Mouse (Mus musculus) heart, adult 18-20 months (tissue): Measurements from ENCODE around the gene Rasip1. TPM values are rescaled to one million over a fixed set of nuclear protein-coding genes. Genes with fewer than 3 reads are reported as not detected.

Source experiments
- DNase-seq, 2 experiments: peaks; one replicate each; pipeline ENCODE4 v3.0.0; 2021 to 2022; ENCODE audit warnings: mixed read lengths in 1 of 2
- long read RNA-seq, 2 experiments: library from polyadenylated mRNA; stranded (forward); transcript quantifications; one replicate each; pipeline ENCODE4 v2.0.0; 2021
- total RNA-seq, 2 experiments: library from RNA; stranded (reverse); gene quantifications; 2 replicates each; pipeline ENCODE4 v1.2.3; 2021

Gene Rasip1
- 10 to 100 TPM; 21.6 to 26.8 TPM for total RNA-seq
- long read RNA-seq, experiment 1, transcript Rasip1-201 (12 exons, 3,202 nt): major isoform, 23 of 39 reads
- long read RNA-seq, experiment 1, partial matches to known transcripts: 16 of 39 reads
- long read RNA-seq, experiment 1, other reads (novel, unspliced or antisense): 0 of 39 reads
- long read RNA-seq, experiment 2, transcript Rasip1-201 (12 exons, 3,202 nt): major isoform, 15 of 20 reads
- long read RNA-seq, experiment 2, partial matches to known transcripts: 4 of 20 reads
- long read RNA-seq, experiment 2, other reads (novel, unspliced or antisense): 1 of 20 reads

DNA sequence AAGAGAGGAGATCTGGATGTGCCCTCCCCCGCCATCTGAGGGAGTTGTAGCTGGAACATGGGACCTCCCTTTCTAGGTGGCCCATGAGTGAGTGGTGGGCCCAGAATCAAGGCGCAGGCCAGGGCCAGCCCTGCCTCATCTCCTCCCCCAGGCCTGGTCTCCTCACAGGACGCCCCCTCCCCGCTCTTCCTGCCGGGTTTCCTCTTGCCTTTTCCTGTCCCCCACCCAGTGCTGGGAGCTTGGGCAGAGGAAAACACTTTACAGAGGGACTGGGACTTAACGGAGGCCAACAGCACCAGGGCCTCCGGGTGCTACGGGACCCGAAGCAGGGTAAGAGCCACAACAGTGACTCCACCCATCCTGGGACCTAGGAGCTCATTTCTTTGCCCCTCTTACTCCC is at the start of gene Rasip1:
Gene Rasip1, plus strand, starts transcription at position 228 of the 400 bp plus-strand sequence.
- peak; percentile 68 to 87 for DNase-seq

DNA sequence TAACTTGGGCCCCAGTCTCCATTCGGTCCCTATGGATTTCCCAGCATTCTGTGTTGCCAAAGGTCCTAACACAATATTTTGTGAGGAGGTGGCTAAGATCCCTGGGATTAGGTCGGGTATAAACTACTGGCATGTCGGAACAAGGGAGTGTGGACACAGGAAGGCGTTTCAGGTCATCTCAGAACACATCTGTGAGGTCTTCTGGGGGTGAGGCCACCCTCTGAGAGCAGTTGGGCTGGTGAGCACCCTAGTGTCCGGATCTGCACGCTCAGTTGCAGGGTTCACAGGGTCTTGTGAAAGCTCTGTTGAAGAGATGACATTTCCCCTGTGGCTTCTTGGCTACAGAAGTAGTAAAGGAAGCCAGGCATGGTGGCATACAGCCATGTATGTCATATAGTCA is 41.4 kb upstream of the Rasip1 start:
- no peak for DNase-seq

DNA sequence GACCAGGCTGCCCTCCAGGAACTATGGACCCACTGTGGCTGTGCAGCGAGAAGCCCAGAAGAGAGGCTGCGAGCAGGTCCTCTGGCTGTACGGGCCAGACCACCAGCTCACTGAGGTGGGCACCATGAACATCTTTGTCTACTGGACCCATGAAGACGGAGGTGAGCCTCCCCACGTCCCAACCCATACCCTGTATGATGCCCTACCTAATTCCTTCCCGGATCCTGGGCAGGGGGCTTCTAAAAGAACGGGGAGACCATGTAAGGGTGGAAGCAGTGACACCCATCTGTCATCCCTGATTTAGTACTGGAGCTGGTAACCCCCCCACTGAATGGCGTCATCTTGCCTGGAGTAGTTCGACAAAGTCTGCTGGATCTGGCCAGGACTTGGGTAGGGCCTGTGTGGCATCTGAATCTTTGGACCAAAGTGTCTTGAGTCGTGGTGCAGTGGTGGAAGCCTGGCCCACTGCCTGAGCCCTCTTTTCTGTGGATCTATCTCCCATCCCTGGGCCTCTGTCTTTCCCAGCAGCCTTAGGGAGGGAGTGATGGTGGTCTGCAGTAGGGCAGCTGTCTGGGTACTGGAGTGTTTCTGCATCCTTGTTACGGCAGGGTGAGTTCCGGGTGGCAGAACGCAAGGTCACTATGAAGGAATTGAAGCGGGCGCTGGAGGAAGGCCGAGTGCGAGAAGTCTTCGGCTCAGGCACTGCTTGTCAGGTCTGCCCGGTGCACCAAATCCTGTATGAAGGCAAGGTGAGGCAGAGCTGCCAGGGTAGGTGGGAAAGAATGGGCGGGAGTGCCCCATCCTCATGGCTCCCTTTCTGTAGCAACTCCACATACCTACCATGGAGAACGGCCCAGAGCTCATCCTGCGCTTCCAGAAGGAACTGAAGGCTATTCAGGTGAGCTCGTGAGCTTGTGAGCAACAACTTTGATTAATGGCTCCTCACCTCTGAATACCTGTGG is 39.4 kb upstream of the Rasip1 start:
- DNase-seq: no peak

DNA sequence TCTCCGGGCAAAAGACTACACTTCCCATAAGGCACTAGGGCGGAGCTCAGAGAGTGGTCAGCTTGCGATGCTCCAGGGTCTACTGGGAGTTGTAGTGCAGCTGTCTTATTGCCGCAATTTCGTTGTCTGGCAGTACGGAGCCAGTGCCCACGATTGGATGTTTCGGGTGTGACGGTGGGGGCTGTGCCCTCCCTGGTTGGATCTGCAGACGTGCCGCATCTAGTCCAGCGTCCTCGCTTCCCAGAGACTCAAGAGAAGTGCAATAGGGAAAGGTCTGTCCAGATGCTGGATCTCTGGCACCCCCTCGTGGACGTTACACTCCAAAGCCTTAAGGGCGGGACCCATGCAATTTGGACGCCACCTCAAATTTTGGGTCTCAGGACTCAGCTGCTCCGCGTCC is 38.1 kb upstream of the Rasip1 start:
- peak; percentile 96 to 98 for DNase-seq

DNA sequence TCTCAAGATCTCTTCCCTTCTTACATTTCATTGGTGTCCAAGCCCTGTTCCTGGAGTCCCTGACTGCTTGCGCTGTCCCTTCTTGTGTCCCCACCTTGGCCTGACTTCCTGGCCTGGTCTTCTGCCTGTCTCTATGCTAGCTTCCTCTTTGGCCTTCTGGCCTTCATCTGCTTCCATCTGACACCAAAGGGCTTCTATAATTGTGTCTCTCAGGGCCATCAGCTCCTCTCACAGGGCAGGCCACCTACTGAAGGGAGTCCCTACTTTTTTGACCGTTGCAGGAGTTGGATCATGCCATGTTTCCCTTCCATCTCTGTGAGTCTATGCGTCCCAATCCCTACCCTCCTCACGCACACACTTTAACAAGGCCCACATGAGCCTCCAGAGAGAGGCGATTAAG is 37.4 kb upstream of the Rasip1 start:
- no peak for DNase-seq

DNA sequence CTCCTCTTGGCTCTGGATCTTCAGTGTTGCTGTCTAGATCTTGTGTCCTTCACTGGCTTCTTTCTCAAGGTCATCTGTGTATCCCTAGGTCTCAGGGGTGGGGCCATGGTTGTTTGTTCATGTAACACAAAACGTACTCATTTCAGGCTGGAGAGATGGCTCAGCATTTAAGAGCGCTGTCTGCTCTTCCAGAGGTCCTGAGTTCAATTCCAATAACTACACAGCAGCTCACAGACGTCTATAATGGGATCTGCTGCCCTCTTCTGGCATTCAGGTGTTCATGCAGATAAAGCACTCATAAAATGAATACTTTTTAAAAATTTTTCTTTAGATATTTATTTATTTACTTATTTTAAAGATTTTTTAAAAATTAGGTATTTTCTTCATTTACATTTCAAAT is 36.4 kb upstream of the Rasip1 start:
- peak in 1 of 2 experiments; percentile 26 for DNase-seq

DNA sequence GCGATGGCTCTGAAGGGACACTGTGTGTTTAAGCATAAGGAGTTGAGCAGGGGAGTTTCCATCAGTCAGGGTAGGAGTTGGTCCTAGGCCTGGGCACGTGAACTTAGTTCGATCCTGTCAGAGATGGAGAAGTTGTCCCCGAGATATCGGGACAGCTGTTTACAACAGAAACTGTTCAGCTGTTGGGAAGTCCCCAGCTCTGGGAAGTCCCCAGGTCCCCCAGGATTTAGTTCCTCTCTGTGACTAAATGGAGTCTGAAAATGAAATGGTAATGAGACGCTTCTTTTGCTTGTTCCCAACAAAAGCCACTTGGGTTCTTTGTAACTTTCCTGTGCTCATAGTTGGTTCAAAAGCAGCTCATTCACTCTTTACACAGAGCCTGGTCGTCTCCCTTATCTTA is 35.4 kb upstream of the Rasip1 start:
- DNase-seq: peak in 1 of 2 experiments; percentile 54

DNA sequence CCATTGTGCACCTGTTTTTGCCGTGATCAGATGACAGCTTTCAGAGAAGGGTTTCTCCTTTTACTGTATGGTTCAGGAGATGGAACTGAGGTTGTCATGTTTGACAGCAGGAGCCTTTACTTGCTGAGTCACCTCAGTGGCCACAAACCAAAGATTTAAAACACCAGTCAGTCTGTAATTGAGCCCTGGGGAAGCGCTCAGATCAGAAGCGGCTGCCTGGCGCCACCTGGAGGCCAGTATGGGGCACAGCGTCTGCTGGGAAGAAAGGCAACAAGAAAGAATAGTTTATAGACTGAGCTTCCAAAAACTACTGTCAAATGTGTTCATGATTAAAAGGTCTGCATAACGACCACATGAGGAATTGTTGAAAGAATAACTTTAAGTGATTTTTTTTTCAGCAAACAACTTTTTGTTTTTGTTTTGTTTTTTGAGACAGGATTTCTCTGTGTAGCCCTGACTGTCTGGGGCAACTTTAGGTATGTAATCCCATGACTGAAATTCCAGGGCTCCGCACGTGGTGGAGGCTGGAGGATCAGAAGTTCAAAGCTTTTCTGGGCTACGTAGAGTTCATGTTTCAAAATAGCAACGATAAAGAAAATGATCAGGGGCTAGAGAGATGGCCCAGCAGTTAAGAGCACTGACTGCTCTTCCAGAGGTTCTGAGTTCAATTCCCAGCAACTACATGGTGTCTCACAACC is 34.0 kb upstream of the Rasip1 start:
- DNase-seq: peak; percentile 79 to 84

DNA sequence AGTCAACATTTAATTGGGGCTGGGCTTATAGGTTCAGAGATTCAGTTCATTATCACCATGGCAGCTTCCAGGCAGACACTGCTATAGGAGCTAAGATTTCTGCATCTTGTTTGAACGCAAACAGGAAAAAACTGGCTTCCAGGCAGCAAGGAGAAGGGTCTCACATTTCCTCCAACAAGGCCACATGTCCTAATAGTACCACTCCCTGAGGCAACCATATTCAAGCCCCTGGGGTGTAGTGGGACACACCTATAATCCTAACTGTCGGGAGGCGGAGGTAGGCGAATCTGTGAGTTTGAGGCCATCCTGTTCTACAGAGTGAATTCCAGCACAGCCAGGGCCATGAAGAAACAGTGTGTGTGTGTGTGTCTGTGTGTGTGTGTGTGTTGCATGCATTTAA is 32.1 kb upstream of the Rasip1 start:
- no peak for DNase-seq

DNA sequence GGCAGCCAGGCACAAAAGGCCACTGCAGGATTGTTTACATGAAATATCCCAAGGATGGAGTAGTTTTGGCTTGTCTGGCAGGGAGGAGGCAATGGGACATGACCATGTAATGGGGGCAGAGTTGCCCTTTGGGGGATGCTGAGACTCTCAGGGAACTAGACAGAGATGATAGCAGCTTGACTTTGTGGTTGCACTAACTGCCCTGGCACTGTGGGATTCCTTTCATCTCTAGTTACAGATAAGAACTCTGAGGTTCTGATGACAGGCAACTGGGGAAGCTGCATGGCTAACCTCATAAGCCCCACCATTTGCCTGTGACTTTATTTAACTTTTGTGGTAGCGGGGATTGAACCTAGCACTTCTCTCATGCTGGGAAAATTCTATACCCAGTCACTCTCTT is 31.2 kb upstream of the Rasip1 start:
- no peak for DNase-seq

DNA sequence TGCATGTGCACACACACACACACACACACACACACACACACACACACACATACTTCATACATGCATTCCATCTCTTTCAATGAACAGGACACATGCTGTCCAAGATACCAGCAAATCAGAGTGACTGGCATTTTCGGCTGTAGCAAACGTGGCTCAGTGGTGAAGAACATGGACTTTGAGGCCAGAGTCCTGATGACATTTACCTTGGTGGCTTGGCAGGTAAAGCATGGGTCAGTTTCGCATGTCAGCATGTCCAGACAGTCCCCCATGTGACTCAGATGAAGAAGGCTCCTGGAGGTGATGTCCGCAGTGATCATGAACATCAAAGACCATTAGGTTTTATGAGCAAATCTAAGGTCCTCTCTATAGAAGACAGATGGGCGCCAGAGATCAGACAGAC is 30.3 kb upstream of the Rasip1 start:
- no peak for DNase-seq

DNA sequence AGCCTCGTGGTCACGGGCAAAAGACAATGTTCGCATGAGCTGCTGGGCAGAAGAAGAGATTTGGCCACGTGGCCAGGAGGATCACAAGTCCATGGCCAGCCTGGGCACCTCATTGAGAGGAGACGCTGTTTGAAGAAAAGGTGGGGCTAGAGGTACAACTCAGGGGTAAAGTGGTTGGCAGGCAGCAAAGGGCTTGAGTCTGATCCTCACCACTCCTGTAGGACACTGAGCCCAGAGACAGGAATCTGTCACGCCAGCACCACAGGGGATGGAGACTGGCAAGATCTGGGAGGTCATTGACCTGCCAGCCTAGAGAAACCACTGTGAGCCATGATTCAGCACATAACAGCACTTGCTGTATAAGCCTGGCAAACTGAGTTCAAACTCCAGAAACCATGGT is 29.8 kb upstream of the Rasip1 start:
- no peak for DNase-seq

DNA sequence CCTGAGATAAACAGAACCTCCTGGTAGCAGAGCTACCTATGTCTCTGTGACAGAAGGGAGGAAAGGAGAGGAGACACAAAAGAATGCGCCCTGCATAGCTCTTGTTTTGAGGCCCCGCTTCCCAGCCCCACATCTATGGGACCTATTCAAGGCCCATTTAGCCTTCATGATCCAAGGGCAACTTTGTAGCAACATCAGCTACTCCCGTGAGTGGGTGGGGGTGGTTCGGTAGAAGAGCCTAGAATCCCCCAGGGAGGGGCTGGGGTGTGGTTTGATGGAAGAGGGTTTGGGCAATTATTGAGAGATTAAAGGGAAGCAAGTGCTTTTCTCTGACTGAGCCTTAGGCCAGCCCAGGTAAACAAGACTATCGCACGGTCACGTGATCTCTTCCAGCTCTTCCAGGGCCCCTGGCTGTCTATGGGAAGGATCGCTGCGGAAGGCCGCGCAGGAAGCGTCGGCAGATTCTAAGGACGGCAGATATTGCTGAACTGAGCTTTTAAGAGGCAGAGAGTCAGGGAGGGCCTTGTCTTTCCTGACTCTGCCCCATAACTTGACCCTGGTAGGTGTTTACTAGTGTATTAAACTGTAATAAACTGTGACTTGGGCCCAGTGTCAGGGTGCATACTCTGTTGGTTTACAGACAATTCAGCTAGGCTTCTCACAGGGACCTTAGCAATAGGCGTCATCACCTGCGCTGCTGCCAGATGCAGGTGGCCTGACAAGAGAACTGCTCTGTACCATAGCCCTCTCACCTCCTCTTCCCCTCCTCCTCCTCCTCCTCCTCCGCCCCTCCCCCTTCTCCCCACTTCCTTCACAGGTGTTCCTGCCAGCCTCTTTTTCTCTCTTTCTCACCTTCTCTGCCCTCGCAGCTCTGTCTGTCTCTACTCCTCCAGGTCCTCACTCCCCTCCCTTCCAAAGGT is 28.1 kb upstream of the Rasip1 start:
- DNase-seq: no peak

DNA sequence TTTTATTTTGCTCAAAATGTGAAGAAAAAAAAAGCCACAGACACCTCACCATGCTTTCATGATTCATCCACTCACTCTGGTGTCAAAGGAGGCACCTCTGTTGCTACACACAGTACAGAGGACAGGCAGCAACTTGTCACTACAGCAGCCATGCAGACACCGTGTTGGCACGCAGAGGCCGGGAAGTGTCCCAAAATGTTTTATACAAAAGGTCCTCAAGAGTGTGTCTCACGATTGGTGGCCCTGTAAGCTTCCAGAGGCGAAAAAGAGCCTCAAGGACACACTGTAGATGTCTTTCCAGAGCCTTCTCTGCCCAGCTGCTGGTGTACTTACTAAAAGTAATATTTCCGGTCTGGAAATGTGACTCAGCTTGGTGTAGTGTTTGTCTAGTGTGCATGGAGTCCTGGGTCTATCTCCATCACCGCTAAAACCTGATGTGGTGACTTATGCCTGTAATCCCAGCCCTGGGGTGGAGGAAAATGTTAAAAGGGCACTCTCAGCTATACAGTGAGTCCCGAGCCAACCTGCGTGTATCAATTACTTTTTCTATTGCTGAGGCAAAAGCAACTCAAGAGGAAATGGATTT is 21.5 kb upstream of the Rasip1 start:
- no peak for DNase-seq

DNA sequence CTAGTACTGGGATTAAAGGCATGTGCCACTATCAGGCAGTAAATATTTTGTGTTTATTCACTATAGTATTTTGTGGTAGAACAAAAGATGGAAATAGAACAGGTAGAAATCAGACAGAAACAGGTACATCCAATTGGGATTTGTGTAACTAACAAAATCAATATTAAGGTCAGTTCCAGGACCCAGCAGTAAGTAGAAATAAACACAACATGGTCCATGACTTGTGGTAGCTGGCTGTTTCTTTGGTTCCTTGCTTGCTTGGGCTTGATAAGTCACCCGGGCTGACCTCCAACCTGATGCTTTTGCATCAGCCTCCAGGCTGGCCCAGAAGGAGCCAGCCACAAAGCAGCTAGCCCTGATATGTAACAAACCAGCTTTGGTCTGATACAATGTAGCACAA is 17.8 kb upstream of the Rasip1 start:
- DNase-seq: no peak

DNA sequence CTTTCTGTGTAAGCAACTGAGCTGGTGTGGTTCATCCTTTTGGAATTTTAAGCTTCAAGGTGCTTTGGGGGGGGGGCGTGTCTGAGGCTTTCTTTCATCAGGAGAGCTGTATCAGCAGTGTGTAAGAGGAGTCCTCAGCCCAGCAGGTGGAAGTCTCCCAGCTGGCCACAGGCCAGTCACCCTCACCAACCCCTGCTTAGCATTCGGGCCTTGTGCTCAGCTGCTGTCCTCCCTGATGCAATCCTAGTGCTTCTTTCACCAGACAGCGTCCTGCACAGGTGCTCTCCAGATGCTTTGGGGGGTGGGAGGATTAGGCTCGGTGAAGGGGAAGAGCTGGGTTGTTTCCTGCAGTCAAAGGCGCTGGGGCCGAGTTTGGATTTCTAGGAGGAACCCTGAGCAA is 11.0 kb upstream of the Rasip1 start:
- DNase-seq: peak in 1 of 2 experiments; percentile 27

DNA sequence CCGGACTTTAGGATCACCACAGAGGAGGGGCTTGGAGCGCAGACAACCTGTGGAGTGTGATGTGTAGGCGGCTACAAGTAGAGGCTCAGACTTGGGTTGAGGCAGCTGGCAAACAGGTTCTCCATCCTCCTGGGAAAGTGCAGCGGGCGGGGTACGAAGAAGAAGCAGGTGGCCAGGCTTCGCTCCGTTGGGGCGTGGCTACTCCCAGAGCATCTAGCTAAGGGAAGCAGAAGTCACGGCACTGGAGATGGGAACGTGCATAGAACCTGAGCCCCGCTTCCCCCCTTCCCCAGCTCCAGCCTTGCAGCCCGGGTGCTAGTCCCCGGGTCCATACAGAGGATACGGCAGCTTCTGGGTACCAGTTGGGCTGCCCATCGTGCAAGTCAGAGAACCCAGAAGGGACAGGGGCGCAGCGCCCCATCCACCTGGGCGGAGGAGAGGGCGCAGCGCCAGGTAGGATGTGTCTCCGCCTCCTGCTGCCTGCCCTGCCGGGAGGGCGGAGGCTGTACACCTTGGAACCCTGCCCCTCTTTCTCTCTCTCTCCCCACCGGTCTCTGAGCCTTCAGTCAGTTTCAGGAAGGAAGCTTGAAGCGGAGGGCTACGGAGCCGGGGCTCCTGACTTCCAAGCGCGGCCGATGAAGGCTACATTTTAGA is 10.1 kb upstream of the Rasip1 start, which contains the start of gene Fut1:
Gene Fut1, plus strand, starts transcription at position 248 of the 654 bp plus-strand sequence.
- no peak for DNase-seq

DNA sequence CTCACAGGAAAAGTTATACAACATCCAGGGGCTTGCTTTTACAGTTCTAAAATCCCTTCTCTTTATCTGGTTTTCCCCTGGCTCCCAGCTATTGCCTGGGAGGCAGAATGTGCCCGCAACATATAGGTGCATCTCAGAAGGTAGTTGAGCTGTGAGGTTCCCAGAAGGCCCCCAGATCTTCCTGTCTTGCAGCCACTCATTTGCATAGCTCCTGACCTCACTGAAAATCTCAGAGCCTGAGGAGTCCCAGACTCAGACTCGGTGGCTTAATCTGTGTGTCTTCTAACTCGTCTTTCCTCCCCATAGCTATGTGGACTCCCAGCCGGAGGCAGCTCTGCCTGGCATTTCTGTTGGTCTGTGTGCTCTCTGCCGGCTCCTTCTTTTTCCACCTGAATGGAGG is 9.0 kb upstream of the Rasip1 start:
- DNase-seq: no peak

DNA sequence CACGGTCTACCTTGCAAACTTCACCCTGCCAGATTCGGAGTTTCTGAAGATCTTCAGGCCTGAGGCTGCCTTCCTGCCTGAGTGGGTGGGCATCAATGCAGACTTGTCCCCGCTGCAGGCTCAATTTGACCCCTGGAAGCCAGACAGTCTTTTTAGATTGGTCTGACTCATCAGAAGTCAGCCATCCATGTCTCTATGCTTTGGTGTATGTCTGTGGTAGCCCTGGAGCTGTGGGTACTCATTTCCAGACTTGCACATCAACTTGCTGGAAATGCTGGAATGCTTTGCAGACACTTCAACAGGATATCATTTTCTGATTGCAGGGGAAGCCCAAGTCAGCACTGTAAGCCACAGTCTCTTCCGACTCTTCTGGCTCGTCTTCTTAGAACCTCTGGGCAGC is 7.7 kb upstream of the Rasip1 start:
- DNase-seq: no peak

DNA sequence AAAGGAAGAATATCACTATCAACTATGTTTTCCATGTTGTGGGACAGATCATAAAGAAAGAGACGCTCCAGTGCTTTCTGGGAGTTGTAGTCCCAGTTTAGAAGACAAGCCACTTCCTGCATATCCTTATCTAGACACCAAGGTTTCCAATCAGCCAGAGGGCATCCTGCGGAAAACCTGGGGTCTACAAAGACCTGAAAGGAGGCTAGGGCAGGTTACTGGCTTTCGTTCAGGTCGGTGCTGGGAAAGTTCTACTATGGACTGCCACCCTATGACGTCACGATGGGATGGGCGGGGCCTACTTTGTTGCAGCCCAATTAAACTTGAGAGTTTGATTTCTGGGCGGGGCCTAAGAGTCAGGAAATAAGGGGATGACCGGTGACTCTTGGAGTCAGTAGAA is 5.8 kb upstream of the Rasip1 start, which contains the start of gene Izumo1:
Gene Izumo1, plus strand, starts transcription at position 369 of the 400 bp plus-strand sequence.
- DNase-seq: peak; percentile 52 to 60

DNA sequence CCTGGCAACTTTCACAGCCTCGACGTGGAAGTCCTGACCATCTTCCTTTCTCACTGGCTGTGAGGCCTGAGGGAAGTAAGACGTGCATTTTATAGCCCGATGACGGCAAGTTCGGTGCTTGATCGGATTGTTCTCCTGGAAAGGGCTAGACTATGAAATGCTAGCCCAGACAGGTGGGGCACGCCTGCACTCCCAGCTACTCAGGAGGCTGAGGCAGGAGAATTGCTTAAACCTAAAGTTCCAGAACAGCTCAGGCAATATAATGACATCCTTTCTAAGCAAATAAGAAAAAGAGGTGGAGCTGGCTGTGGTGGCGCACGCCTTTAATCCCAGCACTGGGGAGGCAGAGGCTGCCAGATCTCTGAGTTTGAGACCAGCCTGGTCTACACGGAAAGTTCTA is 3.8 kb upstream of the Rasip1 start:
- no peak for DNase-seq
